Mouse (Mus musculus): ENCODE data around the gene Galnt12.

Galnt12 gene

DNA sequence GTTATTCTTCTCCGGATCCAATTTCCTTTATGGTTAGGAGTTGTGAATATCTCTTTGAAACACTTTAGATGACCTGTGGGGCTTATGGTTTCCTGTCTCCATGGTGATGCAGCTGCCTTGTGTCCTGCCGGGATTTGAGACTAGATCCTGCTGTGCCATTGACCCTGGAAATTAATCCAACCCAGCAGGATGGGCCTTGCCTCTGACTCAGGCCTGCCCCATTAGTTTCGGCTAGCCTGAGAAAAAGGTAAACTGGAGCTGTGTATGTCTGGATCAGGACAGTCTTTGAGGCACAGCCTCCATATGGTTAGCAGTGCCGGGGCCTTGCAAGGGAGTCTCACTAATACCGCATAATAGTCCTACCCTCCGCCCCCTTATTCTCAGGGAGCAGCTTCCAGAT, 1.9 kb downstream of the Galnt12 start:
- no peak for DNase-seq (ENCODE audit: low spot score in 2 of 2)

DNA sequence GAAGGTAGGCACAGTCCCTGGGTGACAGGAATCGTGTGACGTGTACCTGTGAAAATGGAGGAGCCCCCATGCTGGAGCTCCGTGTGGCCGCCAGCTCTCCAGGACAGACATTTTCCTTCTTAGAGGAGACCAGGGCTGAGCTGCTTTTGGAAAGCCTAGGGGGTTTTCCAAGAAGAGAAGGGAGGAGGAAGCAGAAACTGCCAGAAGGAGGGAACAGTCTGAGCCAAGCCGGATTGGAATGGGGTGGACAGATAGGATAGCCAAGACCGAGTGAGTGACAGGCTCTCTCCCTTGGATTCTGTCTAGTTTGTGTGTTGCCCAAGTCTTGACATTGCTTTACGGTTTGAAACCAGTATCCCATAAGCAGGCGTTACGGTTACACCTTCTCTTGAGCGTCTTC, 11.9 kb downstream of the Galnt12 start:
- no peak for DNase-seq (ENCODE audit: low spot score in 2 of 2)

DNA sequence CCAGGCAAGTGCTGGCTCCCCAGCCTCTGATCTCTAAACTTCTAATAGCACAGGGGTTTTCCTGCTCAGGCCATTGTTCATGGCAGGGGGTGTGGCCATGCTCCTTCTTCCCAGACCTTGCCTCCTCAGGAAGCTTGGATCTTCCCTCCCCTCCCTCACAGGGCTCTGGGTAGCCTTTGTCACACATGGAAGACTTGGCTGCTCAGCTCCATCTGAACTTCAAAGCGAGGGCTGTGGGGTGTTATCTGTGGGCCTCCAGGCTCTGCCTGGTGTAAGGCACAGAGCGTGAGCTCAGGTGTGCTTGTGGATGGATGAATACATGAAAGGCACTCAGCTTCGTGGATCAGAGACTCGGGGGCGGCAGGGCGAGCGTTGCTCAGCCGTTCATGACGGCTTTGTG, 20.2 kb downstream of the Galnt12 start:
- DNase-seq (ENCODE audit: low spot score in 2 of 2) = no peak

DNA sequence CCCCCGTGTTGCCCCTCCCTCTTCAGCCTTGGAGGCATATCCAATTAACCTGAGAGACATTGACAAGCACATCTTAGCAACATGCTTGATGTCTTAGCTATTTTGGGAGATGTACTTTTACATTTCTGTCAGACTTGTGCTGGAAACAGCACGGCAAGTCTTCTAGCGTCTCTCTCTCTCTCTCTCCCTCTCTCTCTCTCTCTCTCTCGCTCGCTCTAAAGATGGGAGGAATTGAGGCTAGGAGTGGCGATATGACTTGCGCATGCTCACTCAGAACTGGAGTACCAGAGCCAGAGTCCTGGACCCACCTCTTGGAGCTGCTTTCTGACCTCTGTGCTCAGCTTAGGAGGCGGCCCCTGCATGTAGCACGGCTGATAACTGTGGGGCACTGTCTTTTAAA, 20.9 kb downstream of the Galnt12 start:
- no peak for DNase-seq (ENCODE audit: low spot score in 2 of 2)

DNA sequence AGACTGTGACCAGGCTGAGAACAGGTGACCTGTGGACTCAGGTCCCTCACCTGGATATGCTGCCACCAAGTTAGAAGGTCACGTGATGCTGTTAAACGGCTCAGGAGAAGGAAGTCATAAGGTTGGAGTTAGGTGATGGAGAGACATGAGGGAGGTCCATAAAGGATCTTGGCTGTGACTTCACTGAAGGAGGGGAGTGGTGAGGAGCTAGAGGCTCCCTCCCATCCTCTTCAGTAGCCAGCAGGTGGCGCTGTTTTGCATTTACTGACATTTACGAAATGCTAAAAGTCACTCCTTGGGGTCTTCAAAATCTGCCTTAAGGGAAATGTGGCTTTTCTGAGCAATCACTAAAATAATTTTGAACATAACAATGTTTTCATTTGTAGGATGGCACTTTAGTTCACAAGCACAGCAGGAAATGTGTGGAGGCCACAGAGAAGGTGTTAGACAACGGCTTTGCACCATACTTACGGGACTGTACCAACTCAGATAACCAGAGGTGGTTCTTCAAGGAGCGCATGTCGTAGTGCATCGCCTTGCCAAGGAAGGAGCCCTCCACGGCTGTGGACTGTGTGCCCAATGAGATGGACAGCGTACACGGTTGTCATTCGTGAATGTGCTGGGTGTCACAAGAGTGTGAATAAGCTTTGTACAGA, 30.5 kb downstream of the Galnt12 start:
- peak; percentile 9 to 13 for DNase-seq (ENCODE audit: low spot score in 2 of 2)

DNA sequence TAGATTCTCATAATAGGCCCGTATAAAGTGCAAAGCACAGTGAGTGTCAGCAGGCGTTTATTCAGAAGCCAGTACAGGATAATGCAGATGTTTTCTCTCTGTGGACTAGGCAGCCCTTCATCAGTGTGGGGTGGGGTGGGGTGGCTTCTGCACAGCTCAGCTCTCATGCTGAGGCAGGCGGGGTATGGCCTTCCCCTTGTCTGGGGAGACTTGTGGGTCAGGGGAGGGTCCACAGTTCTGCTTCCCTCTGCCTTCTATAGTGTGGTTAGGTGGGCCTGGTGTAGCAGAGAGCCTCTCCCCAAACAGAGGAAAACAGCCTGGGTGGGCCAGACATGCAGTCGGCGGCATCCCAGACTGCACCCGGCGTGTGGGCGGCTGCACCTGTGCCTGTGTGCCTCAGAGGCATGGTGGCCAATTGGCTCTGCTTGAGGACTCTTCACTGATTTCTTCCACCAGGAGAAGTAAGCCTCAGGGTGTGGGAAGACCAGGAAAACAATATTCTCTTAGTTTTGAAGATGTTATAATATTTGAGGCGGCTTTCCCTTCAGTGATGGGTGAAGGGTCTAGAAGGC, 32.5 kb downstream of the Galnt12 start:
- DNase-seq (ENCODE audit: low spot score in 2 of 2) = no peak

DNA sequence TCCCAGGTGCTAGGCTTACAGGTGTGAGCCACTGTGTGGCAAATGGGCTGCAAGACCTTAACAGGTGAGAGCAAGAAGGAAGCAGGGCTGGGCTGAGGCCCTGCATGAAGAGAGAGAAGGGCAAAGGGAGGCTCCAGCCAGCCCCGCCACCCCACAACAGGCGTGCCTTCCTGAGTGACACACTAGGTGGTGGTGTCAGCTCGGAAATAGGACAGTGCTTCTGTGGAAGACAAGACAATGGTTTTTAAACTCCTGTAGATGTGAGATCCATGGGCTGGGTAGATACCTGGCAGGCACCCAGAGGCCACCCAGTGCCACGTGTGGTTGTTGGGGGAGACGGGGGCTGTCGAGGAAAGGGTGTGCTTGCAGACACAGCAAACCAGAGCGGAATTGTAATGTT, 36.8 kb downstream of the Galnt12 start:
- DNase-seq (ENCODE audit: low spot score in 2 of 2) = no peak

DNA sequence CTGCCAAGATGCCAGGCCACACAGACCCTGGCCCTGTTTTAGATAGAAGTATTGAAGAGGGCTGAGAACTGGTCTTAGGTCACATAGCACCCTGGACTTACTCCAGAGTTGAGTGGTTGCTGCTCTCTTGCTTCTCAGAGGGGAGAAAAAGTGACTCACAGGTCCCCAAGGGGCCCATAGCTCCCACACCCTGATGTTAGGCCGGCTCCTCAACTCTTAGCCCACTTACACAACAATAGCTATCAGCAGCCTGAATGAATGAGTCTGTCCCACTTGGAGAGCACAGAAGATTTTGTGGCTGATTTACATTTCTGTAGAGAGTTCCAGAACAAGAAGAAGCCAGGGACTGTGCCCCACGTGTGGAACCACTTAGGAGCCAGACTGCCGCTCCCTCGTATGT, 37.9 kb downstream of the Galnt12 start:
- DNase-seq (ENCODE audit: low spot score in 2 of 2) = no peak

DNA sequence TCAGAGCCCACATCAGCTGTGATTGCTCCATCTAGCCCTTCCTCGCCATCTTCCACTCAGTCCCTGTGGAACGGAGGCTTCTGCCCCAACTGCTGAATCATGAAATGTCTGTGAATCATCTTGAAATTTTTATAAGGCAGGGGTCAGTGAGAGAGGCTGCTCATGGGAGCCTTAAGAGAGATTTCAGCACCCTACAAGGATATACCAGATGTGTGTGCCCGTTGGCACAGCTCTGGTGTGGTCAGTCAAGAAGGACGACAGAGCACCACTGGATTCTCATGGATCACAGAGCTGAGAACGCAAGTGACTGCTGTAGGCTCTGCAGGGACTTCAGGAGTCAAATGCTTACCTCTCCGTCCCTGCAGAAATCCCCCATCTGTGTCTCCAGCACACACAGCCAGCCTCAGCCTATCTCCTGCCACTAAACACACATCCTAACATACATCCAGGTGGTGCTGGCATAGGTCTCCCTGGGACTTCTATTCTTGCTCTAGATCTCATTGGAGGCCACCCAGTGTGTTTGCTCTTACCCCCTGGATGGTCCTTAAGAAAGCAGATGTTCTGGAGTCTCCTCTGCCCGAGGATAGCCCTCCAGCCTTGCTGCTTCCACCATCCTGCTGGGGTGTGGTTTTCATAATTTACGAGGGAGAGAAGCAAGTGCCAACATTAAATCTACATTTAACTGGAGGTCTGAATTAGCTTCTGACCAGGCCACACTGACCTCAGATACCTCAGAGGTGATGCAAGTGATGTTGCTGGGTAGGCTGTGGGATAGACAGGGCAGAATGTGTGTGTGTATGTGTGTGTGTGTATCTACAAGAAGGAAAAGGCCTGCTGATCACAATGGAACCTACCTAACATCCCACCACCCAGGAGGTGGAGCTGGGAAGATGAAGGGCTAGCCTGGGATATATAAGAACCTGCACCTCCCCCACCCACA, 38.7 kb downstream of the Galnt12 start:
- DNase-seq (ENCODE audit: low spot score in 2 of 2) = no peak

DNA sequence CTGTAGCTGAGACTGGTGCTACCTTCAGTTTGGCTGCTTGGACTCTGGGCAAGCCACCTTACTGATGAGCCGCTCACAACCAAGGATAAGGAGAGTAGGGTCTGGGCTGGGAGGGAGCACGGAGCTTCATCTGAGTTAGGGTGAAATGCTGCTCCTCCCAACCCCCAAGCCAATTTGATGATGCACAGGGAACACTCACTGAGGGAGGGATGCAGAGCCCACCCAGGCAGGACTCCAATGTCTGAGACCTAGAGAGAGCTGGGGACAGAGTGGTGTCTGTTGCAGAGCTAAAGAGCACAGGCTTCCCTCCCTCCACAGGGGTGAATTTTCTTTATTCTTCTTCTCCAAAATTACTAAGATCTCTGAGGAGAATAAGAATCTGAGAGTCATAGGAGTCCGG, 40.2 kb downstream of the Galnt12 start:
- DNase-seq (ENCODE audit: low spot score in 2 of 2) = no peak

DNA sequence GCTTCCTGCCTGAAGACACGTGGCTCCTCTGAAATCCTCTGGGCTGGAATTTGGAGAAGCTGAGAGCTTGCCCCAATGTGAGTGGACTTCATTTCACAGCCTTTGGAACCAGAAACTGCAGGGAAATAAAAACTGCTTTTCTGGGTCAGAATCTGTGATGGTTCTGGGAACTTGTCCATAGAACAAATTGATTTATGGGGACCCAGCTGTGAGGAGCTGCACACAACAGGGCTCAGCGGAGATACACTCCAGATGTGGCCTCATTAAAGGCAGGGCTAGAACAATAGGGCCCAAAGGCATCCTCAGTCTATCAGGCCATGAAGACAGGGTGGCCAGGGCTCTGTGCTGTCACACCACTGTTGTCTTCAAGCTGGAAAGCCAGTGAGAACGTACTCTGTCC, 40.7 kb downstream of the Galnt12 start:
- no peak for DNase-seq (ENCODE audit: low spot score in 2 of 2)

DNA sequence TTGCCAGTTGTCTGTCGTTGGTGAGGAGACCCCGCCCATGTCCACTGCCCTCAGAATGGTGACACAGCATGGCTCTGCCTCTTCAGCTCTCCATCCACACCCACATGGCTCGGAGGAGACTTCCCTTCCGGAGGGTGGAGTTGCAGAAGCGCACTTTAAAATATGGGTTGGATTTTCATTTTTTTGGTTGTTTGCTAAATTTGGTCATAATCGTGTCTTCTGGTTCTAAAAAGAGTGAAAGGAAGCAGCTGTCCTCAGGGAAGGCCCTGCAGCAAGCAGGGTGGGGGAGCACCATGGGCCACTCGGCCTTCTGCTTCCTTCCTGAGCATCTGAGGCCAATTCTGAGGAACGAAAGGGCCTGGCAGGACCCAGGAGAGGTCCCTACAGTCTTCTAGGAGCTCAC, 45.0 kb downstream of the Galnt12 start:
- no peak for DNase-seq (ENCODE audit: low spot score in 2 of 2)

DNA sequence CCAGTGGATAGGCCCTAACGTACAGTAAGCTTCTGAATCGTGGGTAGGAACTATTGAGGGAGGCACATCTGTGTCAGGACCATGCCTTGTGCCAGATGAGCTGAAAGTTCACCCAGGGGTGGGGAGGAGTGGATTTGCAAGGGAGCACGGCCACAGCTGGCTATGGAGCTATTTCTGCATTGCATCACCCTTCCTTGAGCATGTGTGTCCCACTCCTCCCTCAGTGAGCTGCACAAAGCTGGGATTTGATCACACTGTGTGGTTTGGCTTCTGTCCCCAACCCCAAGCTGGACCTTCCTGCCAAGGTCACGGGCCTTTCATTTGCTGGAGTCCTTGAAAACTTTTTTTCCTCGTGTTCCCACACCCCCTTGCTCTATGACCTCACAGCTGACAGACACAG, 45.8 kb downstream of the Galnt12 start:
- no peak for DNase-seq (ENCODE audit: low spot score in 2 of 2)

DNA sequence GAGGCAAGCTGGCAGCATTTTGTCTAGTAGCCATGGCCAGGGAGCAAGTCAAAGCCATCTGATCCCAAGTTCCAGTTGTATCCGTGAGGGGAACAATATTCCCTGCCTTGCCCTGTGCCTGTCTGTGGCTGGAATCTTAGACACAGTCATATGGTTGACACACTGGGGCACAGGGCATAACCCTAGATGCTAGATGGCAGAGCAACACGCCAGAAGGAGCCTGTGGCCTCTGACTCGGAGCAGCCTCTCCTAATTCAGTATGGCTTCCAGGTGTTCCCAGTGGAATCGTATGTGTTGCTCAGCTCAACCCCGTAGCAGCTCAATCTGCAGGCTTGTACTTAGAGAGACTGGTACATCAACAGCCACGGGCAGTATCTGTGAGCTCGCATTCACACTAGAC, 46.7 kb downstream of the Galnt12 start:
- DNase-seq (ENCODE audit: low spot score in 2 of 2) = no peak

DNA sequence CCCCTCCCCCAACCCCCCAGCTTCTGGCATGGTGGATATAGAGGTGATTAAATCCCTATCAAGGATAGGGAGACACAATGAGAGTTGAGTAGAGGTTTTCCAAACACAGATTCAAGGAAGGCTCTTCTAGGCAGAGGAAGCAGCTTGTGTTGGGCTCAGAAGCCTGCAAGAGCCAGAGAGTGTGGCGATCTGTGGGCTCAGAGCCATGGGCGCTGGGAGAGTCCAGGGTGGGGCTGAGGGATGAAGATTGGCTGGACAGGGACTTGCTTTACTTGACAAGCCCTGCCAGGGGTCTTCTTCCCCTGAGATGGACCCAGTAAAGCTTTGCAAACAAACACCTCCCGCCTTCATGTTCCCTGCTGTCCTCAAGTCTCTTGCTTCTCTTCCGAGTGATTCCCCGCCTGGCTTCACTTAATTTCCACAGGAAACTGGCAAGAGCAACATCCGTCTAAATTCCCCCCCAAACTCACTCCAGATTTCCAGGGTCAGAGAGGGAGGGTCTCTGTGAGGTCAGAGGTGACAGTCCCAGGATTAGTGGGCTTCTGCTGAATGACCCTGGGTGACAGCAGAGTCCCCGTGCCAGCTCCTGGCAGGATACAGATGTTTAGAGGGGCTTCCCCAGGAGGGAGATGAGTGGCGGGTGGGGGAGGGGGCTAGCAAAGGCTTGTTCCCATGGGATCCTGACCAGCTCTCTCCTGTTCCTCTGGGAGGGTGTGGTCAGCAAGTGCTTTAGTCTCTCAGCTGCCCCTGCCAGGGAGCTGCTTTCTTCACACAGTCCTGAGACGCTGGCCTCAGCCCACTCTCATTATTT, 47.5 kb downstream of the Galnt12 start:
- no peak for DNase-seq (ENCODE audit: low spot score in 2 of 2)

DNA sequence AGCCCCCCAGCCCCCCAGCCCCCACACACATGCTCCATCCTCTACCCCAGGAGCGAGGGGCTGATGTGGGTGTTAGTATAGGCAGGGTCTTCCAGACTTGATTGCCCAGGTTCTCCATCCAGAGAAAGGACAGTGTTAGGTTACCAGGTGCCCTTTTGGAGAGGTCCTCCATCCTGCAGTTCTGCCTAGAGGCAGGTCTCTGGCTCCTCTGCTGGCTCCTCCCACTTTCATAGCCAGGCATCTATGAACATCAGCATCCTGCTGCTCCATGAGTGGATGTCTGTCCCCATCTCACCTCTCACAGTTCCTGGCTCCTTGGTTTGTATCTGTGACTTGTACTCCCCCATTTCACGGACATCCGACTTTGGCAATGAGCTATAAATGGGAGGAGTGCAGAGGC, 48.6 kb downstream of the Galnt12 start:
- no peak for DNase-seq (ENCODE audit: low spot score in 2 of 2)

DNA sequence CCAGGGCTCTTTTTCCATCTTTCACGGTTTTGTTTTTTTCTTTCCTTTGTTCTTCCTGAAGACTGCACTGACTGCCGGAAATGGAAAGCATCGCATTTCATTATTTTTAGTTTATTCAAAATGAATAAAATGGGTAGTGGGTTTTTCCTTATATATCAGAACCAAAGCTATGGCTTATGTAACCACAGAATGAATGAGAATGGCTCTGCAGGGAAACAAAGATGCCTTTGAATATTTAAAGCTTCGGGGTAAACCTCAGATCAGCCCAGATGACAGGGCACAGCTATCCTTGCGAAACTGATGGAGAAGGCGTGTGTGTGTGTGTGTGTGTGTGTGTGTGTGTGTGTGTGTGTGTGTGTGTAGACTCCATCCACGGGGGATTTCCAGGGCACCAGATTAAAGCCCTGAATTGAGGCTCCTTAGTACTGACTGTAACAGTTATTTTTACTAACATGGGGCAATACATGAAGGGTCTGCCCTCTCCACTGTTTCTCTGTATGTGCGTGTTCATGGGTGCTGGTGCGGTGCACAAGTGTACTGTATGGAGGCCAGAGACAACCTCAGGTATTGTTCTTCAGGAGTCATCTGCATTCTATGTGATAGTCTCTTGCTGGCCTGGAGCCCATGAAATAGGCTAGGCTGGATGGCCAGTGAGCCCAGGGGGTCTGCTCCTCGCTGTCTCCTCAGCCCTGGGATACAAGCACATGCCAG, 49.9 kb downstream of the Galnt12 start:
- DNase-seq (ENCODE audit: low spot score in 2 of 2) = no peak

DNA sequence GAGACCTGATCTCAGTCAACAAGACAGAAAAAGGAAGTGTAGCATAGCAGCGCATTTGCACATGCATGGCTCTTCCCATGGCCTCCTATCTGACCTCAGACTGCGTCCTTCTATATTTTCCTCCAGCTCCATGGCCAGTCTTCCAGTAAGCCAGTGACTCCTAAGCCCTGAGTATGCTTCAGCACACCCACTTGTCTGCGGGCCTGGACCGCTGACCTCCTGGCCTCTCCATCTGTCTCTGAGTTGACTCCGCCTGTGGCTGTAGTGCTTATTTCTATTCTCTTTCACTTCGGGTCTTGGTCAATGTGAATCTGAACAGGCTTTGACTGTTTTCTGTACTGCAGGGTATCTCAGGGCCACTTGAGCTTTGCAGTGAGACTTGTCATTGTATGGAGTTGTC, 52.1 kb downstream of the Galnt12 start:
- no peak for DNase-seq (ENCODE audit: low spot score in 2 of 2)

DNA sequence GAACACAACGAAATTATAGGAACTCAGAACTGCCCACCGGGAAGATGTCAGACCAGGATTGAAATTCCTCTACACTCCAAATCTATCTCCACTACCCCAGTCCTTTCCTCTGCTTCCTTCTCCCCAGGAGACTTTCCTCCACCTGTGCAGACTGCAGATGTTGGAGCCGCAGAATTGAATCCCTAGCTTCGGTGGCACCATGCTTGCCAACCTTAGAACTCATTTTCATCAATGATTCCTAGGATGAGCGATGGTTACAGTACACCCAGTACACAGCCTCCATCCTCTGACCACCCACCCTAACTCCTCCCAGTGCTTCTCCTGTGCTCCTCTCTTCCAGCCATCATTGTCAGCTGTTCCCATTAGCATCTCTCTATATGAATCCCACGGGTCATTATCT, 53.6 kb downstream of the Galnt12 start:
- no peak for DNase-seq (ENCODE audit: low spot score in 2 of 2)

DNA sequence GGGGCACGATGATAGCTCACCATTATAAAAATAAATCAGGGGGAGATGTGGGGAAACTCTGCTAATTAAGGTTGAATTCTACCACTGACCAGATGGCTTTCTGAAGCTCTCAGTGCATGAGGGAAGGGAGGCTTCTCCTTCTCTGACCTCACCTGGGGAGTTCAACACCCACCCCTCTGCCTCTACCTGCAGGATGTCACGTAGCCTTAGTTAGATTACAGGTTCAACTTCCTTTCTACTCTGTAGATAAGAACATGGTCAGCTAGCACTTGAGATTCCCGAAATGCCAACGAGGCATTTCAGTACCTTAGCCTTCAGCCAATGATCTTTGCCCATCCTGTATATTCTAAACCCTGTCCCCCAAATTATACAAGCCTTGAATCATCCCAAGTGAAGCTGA, 54.9 kb downstream of the Galnt12 start:
- no peak for DNase-seq (ENCODE audit: low spot score in 2 of 2)

DNA sequence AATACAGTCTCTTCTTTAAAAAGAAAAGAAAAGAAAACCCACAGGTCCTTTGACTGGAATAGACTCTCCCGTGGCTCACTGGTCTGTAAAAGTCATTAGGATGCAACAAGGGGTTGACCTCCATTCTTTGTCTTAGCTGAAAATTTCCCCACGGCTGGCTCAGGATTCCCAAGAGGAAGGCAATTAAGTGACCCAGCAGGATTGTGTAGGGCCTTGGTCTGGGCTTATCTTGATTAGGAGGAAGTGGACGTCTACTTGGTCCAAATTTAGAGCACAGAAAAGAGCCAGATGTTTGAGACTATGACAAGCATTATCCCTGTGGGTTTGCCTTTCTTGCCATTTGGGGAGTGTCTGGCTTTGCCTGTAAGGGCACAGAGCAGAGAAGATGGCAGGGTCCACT, 58.3 kb downstream of the Galnt12 start:
- no peak for DNase-seq (ENCODE audit: low spot score in 2 of 2)

DNA sequence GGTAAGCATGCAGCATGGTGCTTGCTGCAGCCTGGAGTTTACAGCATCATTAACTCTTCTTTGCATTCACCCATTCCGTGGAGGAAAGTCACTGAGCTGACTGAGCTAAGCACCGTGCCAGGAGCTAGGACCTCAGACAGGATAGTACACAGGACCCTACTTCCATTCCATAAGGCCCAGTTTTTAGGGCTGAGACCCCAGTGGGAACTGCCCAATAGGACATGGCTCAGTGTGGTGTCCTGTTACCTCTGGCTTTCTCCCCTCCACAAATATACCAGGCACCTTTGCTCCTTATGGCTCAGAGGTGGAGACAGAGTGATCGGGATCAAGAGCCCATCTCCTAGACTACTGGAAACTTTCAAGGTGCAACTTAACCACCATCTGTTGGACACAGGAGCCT, 59.1 kb downstream of the Galnt12 start:
- DNase-seq (ENCODE audit: low spot score in 2 of 2) = no peak
